Mouse (Mus musculus): ENCODE measurements around the gene Taar7d. TPM values are rescaled to one million over a fixed set of nuclear protein-coding genes. Genes with fewer than 3 reads are reported as not detected.

Gene Taar7d
- total RNA-seq, 2 experiments from 2014 or later, result not detected

Other genes with a start within 250 kb of the Taar7d start
- 100 to 1,000 TPM; 152 to 199 TPM for gene Rps12, start 239.9 kb upstream of the Taar7d start, total RNA-seq (2021)
- gene Slc18b1, start 230.2 kb upstream of the Taar7d start, total RNA-seq (2021), result 10 to 100 TPM; 17.3 to 25.0 TPM
- under 1 TPM in 1 of 2 experiments, not detected in 1; 0.29 TPM for gene Vnn3, start 175.8 kb upstream of the Taar7d start, total RNA-seq (2021)
- under 1 TPM in 1 of 2 experiments, not detected in 1; 0.22 TPM for gene Vnn1, start 132.5 kb upstream of the Taar7d start, total RNA-seq (2021)
- not detected for gene Taar1, start 106.9 kb upstream of the Taar7d start, total RNA-seq (2021)
- gene Taar2, start 88.7 kb upstream of the Taar7d start, total RNA-seq (2021), result not detected
- gene Taar3, start 77.7 kb upstream of the Taar7d start, total RNA-seq (2021), result not detected
- not detected for gene Taar4, start 66.7 kb upstream of the Taar7d start, total RNA-seq (2021)
- gene Taar5, start 56.5 kb upstream of the Taar7d start, total RNA-seq (2021), result not detected
- not detected for gene Taar6, start 41.6 kb upstream of the Taar7d start, total RNA-seq (2021)
- not detected for gene Taar7a, start 33.7 kb upstream of the Taar7d start, total RNA-seq (2021)
- not detected for gene Taar7b, start 27.3 kb upstream of the Taar7d start, total RNA-seq (2021)
- not detected for gene Taar7e, start 10.4 kb downstream of the Taar7d start, total RNA-seq (2021)
- gene Taar7f, start 22.3 kb downstream of the Taar7d start, total RNA-seq (2021), result not detected
- not detected for gene Taar8a, start 49.3 kb downstream of the Taar7d start, total RNA-seq (2021)
- not detected for gene Taar8b, start 65.1 kb downstream of the Taar7d start, total RNA-seq (2021)
- gene Taar8c, start 74.7 kb downstream of the Taar7d start, total RNA-seq (2021), result not detected
- not detected for gene Taar9, start 82.3 kb downstream of the Taar7d start, total RNA-seq (2021)
- 100 to 1,000 TPM; 136 to 139 TPM for gene Stx7, start 122.1 kb downstream of the Taar7d start, total RNA-seq (2021)
- gene Moxd1, start 196.3 kb downstream of the Taar7d start, total RNA-seq (2021), result 1 to 10 TPM; 6.2 to 7.0 TPM

Measured in left cerebral cortex, postnatal 36 days (tissue).